Mouse (Mus musculus) adrenal gland, adult 8-10 months (tissue): Measurements from ENCODE around the gene Supt5. TPM values are rescaled to one million over a fixed set of nuclear protein-coding genes. Genes with fewer than 3 reads are reported as not detected.
"Not testable (repeated sequence)": the region's sequence is repeated elsewhere in the genome, so short reads cannot be mapped to it uniquely, and the experiment has no call there.

Source experiments
- DNase-seq: peaks from one replicate; pipeline ENCODE4 v3.0.0; 2022
- total RNA-seq, 4 experiments: library from RNA; stranded (reverse); gene quantifications; 2 replicates each; pipeline ENCODE4 v1.2.4; 2022

The Supt5 gene
- 100 to 1,000 TPM; 135 to 251 (median 169) TPM for total RNA-seq

GRCm38 (mm10) chr7:28338108-28338998, at the start of gene Supt5:
Supt5 (minus strand) TSS chr7:28338746.
- peak; percentile 97 for DNase-seq

- not testable (repeated sequence) for DNase-seq
Measured at GRCm38 (mm10) chr7:28387384-28387783, 48.8 kb upstream of the Supt5 start.

- DNase-seq = not testable (repeated sequence)
Measured at GRCm38 (mm10) chr7:28386877-28387276, 48.3 kb upstream of the Supt5 start.

GRCm38 (mm10) chr7:28386462-28386861, 47.9 kb upstream of the Supt5 start:
- DNase-seq = peak; percentile 72

GRCm38 (mm10) chr7:28386007-28386406, 47.5 kb upstream of the Supt5 start:
- no peak for DNase-seq

- DNase-seq = no peak
Measured at GRCm38 (mm10) chr7:28385196-28385595, 46.6 kb upstream of the Supt5 start.

- no peak for DNase-seq
Measured at GRCm38 (mm10) chr7:28384162-28384561, 45.6 kb upstream of the Supt5 start.

- DNase-seq = no peak
Measured at GRCm38 (mm10) chr7:28383606-28384005, 45.1 kb upstream of the Supt5 start.

- DNase-seq = peak; percentile 69
Measured at GRCm38 (mm10) chr7:28382981-28383396, 44.4 kb upstream of the Supt5 start.

- DNase-seq = no peak
Measured at GRCm38 (mm10) chr7:28382347-28382951, 43.9 kb upstream of the Supt5 start.

GRCm38 (mm10) chr7:28381938-28382337, 43.4 kb upstream of the Supt5 start:
- DNase-seq = peak; percentile 82

GRCm38 (mm10) chr7:28381017-28381790, 42.7 kb upstream of the Supt5 start:
- DNase-seq = peak; percentile 86

- no peak for DNase-seq
Measured at GRCm38 (mm10) chr7:28380237-28381016, 41.9 kb upstream of the Supt5 start, which contains the start of gene Zfp36. Zfp36 (minus strand) TSS chr7:28380253.

- peak; percentile 89 for DNase-seq
Measured at GRCm38 (mm10) chr7:28378769-28379651, 40.5 kb upstream of the Supt5 start.

GRCm38 (mm10) chr7:28378066-28378690, 39.6 kb upstream of the Supt5 start:
- peak; percentile 51 for DNase-seq

GRCm38 (mm10) chr7:28377190-28378065, 38.9 kb upstream of the Supt5 start:
- no peak for DNase-seq

- DNase-seq = peak; percentile 81
Measured at GRCm38 (mm10) chr7:28376011-28376771, 37.6 kb upstream of the Supt5 start.

GRCm38 (mm10) chr7:28375176-28375921, 36.8 kb upstream of the Supt5 start:
- peak; percentile 85 for DNase-seq
